Mouse (Mus musculus): ENCODE data around the gene Cfap100.
A peak's percentile ranks its signal among the peaks of the same experiment; 100 is the strongest.

Gene Cfap100

GRCm38 (mm10) chr6:90377708-90378107 is 50.9 kb downstream of the Cfap100 start:
- no peak for DNase-seq (ENCODE audit: low read depth, low spot score)

- no peak for DNase-seq (ENCODE audit: low read depth, low spot score)
These were observed 54.0 kb downstream of the Cfap100 start for GRCm38 (mm10) chr6:90374647-90375046.

- no peak for DNase-seq (ENCODE audit: low read depth, low spot score)
These were observed 58.7 kb downstream of the Cfap100 start for GRCm38 (mm10) chr6:90369725-90370553.

GRCm38 (mm10) chr6:90368976-90369724 is 59.4 kb downstream of the Cfap100 start, which contains the start of gene Zxdc:
Zxdc (plus strand) TSS chr6:90369492.
- DNase-seq (ENCODE audit: low read depth, low spot score): peak; percentile 89

GRCm38 (mm10) chr6:90363301-90363700 is 65.3 kb downstream of the Cfap100 start:
- DNase-seq (ENCODE audit: low read depth, low spot score): no peak

GRCm38 (mm10) chr6:90360922-90361614 is 67.5 kb downstream of the Cfap100 start:
- no peak for DNase-seq (ENCODE audit: low read depth, low spot score)

- DNase-seq (ENCODE audit: low read depth, low spot score): no peak
These were observed 68.4 kb downstream of the Cfap100 start for GRCm38 (mm10) chr6:90360024-90360781.

- DNase-seq (ENCODE audit: low read depth, low spot score): no peak
These were observed 69.2 kb downstream of the Cfap100 start for GRCm38 (mm10) chr6:90359445-90359844.

- DNase-seq (ENCODE audit: low read depth, low spot score): no peak
These were observed 70.5 kb downstream of the Cfap100 start for GRCm38 (mm10) chr6:90358142-90358541.

Data from WW6 (cell line).